Mouse (Mus musculus): ENCODE results near the gene Slc20a1.

Gene Slc20a1

GRCm38 (mm10) chr2:129228571-129228970 lies 30.0 kb downstream of the Slc20a1 start:
- no peak for DNase-seq

GRCm38 (mm10) chr2:129229316-129229715 lies 30.8 kb downstream of the Slc20a1 start:
- DNase-seq: no peak

GRCm38 (mm10) chr2:129232023-129232422 lies 33.5 kb downstream of the Slc20a1 start:
- DNase-seq: no peak

GRCm38 (mm10) chr2:129232484-129232883 lies 33.9 kb downstream of the Slc20a1 start:
- peak; percentile 86 to 91 for DNase-seq

GRCm38 (mm10) chr2:129233218-129233617 lies 34.7 kb downstream of the Slc20a1 start:
- no peak for DNase-seq

GRCm38 (mm10) chr2:129233803-129234477 lies 35.4 kb downstream of the Slc20a1 start:
- DNase-seq: no peak

GRCm38 (mm10) chr2:129234731-129235130 lies 36.2 kb downstream of the Slc20a1 start:
- no peak for DNase-seq

GRCm38 (mm10) chr2:129236526-129236925 lies 38.0 kb downstream of the Slc20a1 start:
- DNase-seq: no peak

- DNase-seq: peak; percentile 32 to 57
Observed at GRCm38 (mm10) chr2:129240726-129241432, 42.3 kb downstream of the Slc20a1 start.

GRCm38 (mm10) chr2:129241845-129242833 lies 43.6 kb downstream of the Slc20a1 start:
- DNase-seq: peak; percentile 74 to 79

- no peak for DNase-seq
Observed at GRCm38 (mm10) chr2:129243005-129243404, 44.4 kb downstream of the Slc20a1 start.

- peak; percentile 19 to 51 for DNase-seq
Observed at GRCm38 (mm10) chr2:129243786-129244185, 45.2 kb downstream of the Slc20a1 start.

- peak; percentile 47 to 69 for DNase-seq
Observed at GRCm38 (mm10) chr2:129244446-129245120, 46.0 kb downstream of the Slc20a1 start.

- DNase-seq: peak; percentile 64 to 82
Observed at GRCm38 (mm10) chr2:129245618-129246017, 47.1 kb downstream of the Slc20a1 start.

GRCm38 (mm10) chr2:129246436-129246835 lies 47.9 kb downstream of the Slc20a1 start:
- no peak for DNase-seq

GRCm38 (mm10) chr2:129246924-129247323 lies 48.4 kb downstream of the Slc20a1 start:
- no peak for DNase-seq

- DNase-seq: peak; percentile 73 to 91
Observed at GRCm38 (mm10) chr2:129247707-129248121, 49.1 kb downstream of the Slc20a1 start.

- DNase-seq: no peak
Observed at GRCm38 (mm10) chr2:129249321-129249720, 50.8 kb downstream of the Slc20a1 start.

- DNase-seq: no peak
Observed at GRCm38 (mm10) chr2:129252836-129253630, 54.5 kb downstream of the Slc20a1 start.

GRCm38 (mm10) chr2:129253631-129253970 lies 55.0 kb downstream of the Slc20a1 start:
- DNase-seq: peak; percentile 44 to 53

GRCm38 (mm10) chr2:129254076-129254475 lies 55.5 kb downstream of the Slc20a1 start:
- DNase-seq: no peak

- no peak for DNase-seq
Observed at GRCm38 (mm10) chr2:129256006-129256405, 57.4 kb downstream of the Slc20a1 start.
